Mouse (Mus musculus) hindbrain, postnatal 0 days (tissue): ENCODE results near the gene Pqlc3. TPM values are rescaled to one million over a fixed set of nuclear protein-coding genes. Genes with fewer than 3 reads are reported as not detected.
A peak's percentile ranks its signal among the peaks of the same experiment; 100 is the strongest.

Experiments
- ATAC-seq: fragments of 200-750 bp; cut with Nextera tagmentation; 2 replicates; pipeline ENCODE4 v1.8.0; 2017; ENCODE audit warnings: mild to moderate bottlenecking, moderate TSS enrichment, moderate library complexity
- DNase-seq: peaks from one replicate; pipeline ENCODE4 v3.0.0-alpha.2; 2015; ENCODE audit warnings: low spot score
- H3K27ac ChIP-seq: fragments of 300-500 bp; sonication (generic); 2 replicates; pipeline ENCODE4 v1.5.1; 2014; ENCODE audit warnings: mild to moderate bottlenecking
- H3K27me3 ChIP-seq: fragments of 300-500 bp; sonication (generic); 2 replicates; pipeline ENCODE4 v1.6.1; 2014; ENCODE audit warnings: low read length, mixed read lengths; ENCODE audit not compliant: insufficient read depth
- H3K36me3 ChIP-seq: fragments of 300-500 bp; sonication (generic); 2 replicates; pipeline ENCODE4 v1.6.1; 2014; ENCODE audit warnings: low read length, mixed read lengths; ENCODE audit not compliant: insufficient read depth
- H3K4me1 ChIP-seq: fragments of 300-500 bp; sonication (generic); 2 replicates; pipeline ENCODE4 v1.6.1; 2014; ENCODE audit warnings: antibody characterized with exemption, low read length, mixed read lengths; ENCODE audit not compliant: insufficient read depth
- H3K4me2 ChIP-seq: fragments of 300-500 bp; sonication (generic); 2 replicates; pipeline ENCODE4 v1.6.1; 2014; ENCODE audit warnings: low read depth, mild to moderate bottlenecking, low read length, moderate library complexity, mixed read lengths
- H3K4me3 ChIP-seq: fragments of 300-500 bp; sonication (generic); 2 replicates; pipeline ENCODE4 v1.5.1; 2014; ENCODE audit warnings: low read length
- H3K9ac ChIP-seq: fragments of 300-500 bp; sonication (generic); replicated peaks from 2 replicates; pipeline ENCODE4 v1.6.1; 2014; ENCODE audit warnings: mild to moderate bottlenecking, low read length, moderate library complexity, mixed read lengths
- H3K9me3 ChIP-seq: fragments of 300-500 bp; sonication (generic); 2 replicates; pipeline ENCODE4 v1.6.1; 2016; ENCODE audit warnings: low read length, mixed read lengths
- CTCF ChIP-seq: IDR thresholded peaks from 2 replicates; pipeline ENCODE4 v1.5.1; 2016; ENCODE audit warnings: antibody characterized with exemption, control low read depth, low read depth
- WGBS: fragments of 180-500 bp; shearing (Covaris S2); extraction: QIAGEN DNeasy Blood & Tissue Kit; methylation state at CpG from one replicate; pipeline ENCODE4 v1.1.7; 2014; 5-methylcytosine and 5-hydroxymethylcytosine counted together
- polyA plus RNA-seq: library from polyadenylated mRNA; unstranded; fragments of >200 nt; fragmentation: Nextera tagmentation; extraction: Ambion mirVana; gene quantifications from 2 replicates; pipeline ENCODE4 v1.2.1, GENCODE M21; 2015
- total RNA-seq: library from RNA; depleted of rRNA; stranded (reverse); fragments of >200 nt; gene quantifications from 2 replicates; pipeline ENCODE4 v1.2.3, GENCODE M21; 2014; rRNA removed

The Pqlc3 gene
- total RNA-seq (2.6 and 4.3 TPM in 2 replicates), polyA plus RNA-seq (2.2 and 2.5 TPM in 2 replicates)

DNA sequence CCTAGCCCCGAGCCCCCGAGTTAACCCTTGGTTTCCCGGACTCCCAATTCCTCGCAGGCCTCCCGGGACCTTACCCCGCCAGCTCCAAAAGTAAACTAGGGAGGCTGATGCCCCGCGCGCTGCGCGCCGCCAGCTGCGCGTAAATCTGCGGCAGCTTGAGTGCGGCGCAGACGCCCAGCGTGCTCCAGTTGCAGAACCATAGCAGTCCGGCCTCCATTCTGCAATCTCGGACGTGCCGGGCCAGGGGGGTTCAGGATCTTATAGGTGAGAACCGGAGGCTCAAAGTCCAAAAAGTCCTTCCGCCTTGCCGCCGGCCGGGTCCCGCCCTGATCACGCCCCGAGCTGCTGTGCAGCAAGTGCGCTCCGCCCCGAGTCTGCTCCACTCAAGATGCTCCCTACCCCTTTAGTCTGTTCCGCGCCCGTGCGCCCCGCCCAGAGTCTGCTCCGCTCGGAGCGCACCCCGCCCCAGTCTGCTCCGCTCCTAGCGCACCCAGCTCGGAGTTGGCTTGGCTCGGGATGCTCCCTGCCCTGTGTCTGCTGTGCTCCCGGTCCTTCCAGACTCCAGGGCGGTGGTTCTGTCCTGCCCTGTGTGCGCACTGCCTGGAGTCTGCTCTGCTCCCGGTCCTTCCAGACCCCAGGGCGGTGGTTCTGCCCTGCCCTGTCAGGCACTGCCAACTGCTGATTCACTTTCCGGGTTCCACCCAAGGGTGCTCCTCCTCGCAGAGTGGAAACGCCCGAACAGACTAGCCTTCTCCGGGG, at the start of gene Pqlc3:
Gene Pqlc3, minus strand, starts transcription at position 670 of the 759 bp plus-strand sequence.
- H3K27me3 ChIP-seq = 0 out of 2 replicates have a peak, but pooled peaks cover 13% of the 10 kb centered on the region
- no peaks in the 10 kb centered on the region for H3K4me1 ChIP-seq
- peak within 1 kb of the TSS; percentile 52 for H3K4me3 ChIP-seq
- ATAC-seq (peak; percentile 78), DNase-seq (peak; percentile 40)
- WGBS = 1% methylated on average over 57 of the region's 57 CpGs
- H3K4me2 ChIP-seq = peak within 1 kb of the TSS; percentile 90
- H3K27ac ChIP-seq = no peak within 1 kb of the TSS
- H3K9ac ChIP-seq = peak within 1 kb of the TSS; percentile 41; the same call in 1 of the 2 replicates
- H3K36me3 ChIP-seq = no peaks in the 10 kb centered on the region
- no peak for TF ChIP-seq CTCF
- no peaks in the 10 kb centered on the region for H3K9me3 ChIP-seq

DNA sequence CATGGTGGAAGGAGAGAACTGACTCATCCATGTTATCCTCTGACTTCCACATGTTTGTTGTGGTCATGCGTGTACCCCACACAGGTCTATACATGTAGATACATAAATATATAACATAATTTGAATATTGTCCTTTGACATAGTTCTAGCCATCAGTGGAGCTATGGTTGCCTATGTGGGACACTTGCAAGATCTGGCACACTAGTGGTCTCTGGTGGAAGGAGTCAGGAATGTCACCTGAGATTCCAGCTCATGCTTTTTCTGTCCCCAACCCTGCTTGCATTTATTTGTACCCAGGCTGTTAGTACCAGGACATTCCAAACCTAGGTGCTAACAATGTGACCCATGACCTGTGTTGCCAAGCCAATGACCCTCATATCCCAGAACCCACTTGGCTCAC, 49.6 kb upstream of the Pqlc3 start:
- Histone ChIP-seq H3K4me2 (no peak overlapping the region), H3K9me3 (no peaks in the 10 kb centered on the region), H3K9ac (no peak overlapping the region), H3K27me3 (no peaks in the 10 kb centered on the region; the same call in 1 of the 2 replicates), H3K4me1 (no peaks in the 10 kb centered on the region), H3K4me3 (no peak overlapping the region), H3K36me3 (no peaks in the 10 kb centered on the region), H3K27ac (no peak overlapping the region)
- WGBS = 92% methylated on average over 1 of the region's 1 CpGs
- ATAC-seq (no peak), DNase-seq (no peak)
- peak; percentile 49 for TF ChIP-seq CTCF

DNA sequence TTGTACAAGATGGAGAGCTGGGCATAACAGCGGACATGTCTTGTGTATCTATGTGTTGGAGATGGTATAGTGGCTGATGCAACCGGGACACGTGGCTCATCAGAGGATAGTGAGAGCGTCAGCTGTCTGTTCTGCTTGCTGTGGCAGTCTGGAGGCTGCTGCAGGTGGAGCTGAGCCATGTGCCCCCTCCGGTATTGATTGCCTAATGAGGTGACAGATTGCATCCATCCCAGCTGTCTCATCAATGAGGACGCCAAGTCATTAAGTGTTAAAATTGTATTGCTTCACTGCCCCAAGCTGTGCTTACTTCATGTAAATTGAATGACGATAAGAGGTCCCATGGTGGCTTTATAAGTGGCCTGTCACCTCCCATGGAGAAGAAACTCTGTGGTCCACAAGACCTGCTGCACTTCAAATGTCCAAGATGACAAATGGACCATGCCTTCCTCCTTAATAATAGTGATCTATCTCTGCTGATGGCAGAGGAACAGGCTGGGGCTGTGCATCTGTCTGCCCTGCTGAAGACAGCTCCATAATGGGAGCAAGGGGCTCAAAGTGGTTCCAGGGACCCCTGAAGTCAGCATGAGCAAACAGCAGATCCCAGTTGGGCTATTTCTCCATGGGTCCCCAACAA, 48.9 kb upstream of the Pqlc3 start:
- H3K9me3 ChIP-seq = no peaks in the 10 kb centered on the region
- no peak for TF ChIP-seq CTCF
- H3K9ac ChIP-seq = no peak overlapping the region
- WGBS = 39% methylated on average over 7 of the region's 7 CpGs
- H3K4me1 ChIP-seq = no peaks in the 10 kb centered on the region
- H3K4me3 ChIP-seq = no peak overlapping the region
- H3K36me3 ChIP-seq = no peaks in the 10 kb centered on the region
- no peak overlapping the region for H3K27ac ChIP-seq
- H3K4me2 ChIP-seq = no peak overlapping the region
- no peaks in the 10 kb centered on the region; the same call in 1 of the 2 replicates for H3K27me3 ChIP-seq
- ATAC-seq (peak; percentile 80), DNase-seq (peak; percentile 74)

DNA sequence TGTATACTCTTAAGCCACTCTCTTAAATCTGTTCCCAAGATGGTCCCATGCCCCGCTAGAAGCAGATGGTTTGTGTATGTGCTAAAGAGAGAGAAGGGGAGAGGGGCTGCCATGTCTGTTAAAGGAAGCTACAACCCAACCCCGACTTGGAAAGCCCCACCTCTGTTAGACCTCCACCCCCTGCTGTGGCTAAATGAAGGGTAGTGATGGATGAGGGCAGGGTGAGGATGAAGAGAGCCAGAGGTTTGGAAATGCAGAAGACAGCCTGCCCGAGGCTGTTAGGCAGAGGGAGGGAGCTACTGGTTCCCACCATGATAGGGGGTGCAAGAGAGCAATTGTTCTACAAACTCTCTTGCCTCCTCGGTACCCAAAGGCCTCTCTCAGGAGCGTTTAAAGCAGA, 43.1 kb upstream of the Pqlc3 start:
- Histone ChIP-seq H3K27ac (no peak overlapping the region), H3K9me3 (no peaks in the 10 kb centered on the region), H3K4me2 (no peak overlapping the region), H3K4me1 (no peaks in the 10 kb centered on the region), H3K9ac (no peak overlapping the region), H3K36me3 (no peaks in the 10 kb centered on the region), H3K27me3 (no peaks in the 10 kb centered on the region), H3K4me3 (no peak overlapping the region)
- TF ChIP-seq CTCF = no peak
- ATAC-seq (no peak), DNase-seq (no peak)
- whole genome bisulfite sequencing = 42% methylated on average over 5 of the region's 5 CpGs

DNA sequence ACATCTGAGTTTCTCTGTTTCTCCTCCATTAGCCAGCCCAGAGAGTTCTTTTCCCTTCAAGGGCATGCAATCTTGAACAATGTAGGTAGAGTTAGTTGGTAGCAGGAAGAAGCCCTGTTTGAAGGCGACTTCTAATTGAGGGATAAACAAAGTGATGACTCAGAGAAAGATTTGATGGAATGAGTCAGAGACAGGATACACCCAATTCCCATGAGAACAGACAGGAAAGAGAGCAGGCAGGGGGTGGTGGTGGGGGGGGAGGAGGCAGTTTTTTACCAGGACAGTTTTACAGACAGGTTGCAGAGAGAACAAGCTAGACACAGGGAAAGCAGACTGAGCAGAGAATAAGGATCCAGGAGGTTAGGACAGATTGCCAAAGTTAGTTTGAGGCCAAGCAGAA, 40.4 kb upstream of the Pqlc3 start:
- H3K4me3 ChIP-seq = no peak overlapping the region
- H3K4me1 ChIP-seq = no peaks in the 10 kb centered on the region; the same call in none of the 2 replicates
- TF ChIP-seq CTCF = no peak
- DNase-seq (no peak), ATAC-seq (no peak)
- no peak overlapping the region for H3K9ac ChIP-seq
- H3K27me3 ChIP-seq = no peaks in the 10 kb centered on the region
- no peaks in the 10 kb centered on the region for H3K36me3 ChIP-seq
- 59% methylated on average over 1 of the region's 1 CpGs for WGBS
- no peak overlapping the region for H3K27ac ChIP-seq
- H3K9me3 ChIP-seq = no peaks in the 10 kb centered on the region
- no peak overlapping the region for H3K4me2 ChIP-seq

DNA sequence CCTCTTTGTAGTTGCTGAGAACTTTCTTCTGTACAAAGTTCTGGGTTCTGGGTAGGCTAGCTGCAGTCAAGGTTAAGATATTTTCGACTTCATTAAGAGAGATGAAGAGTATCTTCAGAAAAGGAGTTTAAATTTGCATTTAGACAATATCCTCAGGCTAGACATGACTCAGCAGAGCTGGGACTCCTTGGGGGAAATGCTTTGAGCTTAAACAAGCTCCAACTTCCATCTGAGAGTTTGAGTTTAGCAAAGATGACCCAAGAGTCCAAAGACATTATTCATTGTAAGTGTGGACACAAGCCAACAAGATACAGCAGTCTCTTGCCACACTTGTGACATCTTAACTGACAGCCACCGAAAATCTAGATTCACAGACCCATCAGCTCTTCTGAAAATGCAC, 39.2 kb upstream of the Pqlc3 start:
- H3K27ac ChIP-seq = no peak overlapping the region
- DNase-seq (no peak), ATAC-seq (no peak)
- 81% methylated on average over 2 of the region's 2 CpGs for WGBS
- H3K9me3 ChIP-seq = no peaks in the 10 kb centered on the region
- H3K4me2 ChIP-seq = no peak overlapping the region
- no peak for TF ChIP-seq CTCF
- no peak overlapping the region for H3K9ac ChIP-seq
- H3K36me3 ChIP-seq = no peaks in the 10 kb centered on the region
- H3K4me3 ChIP-seq = no peak overlapping the region
- H3K4me1 ChIP-seq = no peaks in the 10 kb centered on the region; the same call in none of the 2 replicates
- no peaks in the 10 kb centered on the region for H3K27me3 ChIP-seq

DNA sequence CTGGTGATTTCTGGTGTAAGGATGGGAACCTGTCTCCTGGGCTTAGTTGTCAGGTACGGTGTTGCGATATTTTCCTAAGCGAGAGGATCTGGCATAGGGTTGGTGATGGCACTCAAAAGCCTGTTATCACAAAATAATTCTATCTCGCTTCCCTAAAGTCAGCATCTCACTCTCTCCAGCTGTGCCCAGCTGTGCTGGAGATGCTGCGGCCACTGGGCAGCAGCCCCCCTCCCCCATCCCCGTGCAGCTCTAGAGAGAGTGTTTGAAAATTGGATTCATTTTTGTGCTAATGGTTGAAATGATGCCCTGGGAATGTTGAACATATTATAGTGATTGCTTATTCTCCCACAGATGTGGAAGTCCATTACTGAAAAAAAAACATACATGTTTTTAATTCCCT, 38.0 kb upstream of the Pqlc3 start:
- Histone ChIP-seq H3K27me3 (no peaks in the 10 kb centered on the region), H3K36me3 (no peaks in the 10 kb centered on the region), H3K4me1 (no peaks in the 10 kb centered on the region; the same call in none of the 2 replicates), H3K4me3 (no peak overlapping the region), H3K4me2 (no peak overlapping the region), H3K9ac (no peak overlapping the region), H3K9me3 (no peaks in the 10 kb centered on the region), H3K27ac (no peak overlapping the region)
- 71% methylated on average over 6 of the region's 6 CpGs for WGBS
- no peak for TF ChIP-seq CTCF
- DNase-seq = no peak
- no peak for ATAC-seq
